Comparison of ENCODE assay signal across 1 mouse cellular context in the genomic region with DNA sequence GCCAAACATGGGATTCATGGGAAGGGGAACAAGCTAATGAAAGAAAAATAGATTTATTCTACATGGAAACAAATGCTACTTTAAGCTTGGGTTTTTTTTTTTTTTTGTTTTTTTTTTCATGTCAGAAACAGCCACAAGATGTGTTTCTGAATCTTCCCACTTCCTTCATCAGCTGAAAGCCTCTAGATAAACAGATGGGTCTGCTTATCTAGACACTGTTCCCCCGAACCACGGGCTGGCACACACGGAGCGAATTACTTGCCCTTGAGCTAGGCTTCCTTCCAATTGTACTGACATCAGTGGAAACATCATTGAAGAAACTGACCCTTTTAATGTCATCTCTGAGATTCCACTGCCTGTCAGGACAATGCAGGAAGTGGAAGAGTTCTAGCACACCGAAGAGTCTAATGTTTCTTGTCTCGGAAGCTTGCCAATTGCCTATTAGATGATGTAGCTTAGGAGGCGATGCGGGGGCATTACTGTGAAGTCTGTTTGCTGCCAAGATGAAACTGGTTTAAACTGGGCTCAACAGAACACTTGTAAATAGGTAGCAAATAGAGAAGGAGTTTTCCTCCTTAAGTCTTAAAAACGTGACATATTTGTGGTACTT.
TF ChIP-seq lines count a peak whose summit lies in the region.

No protein-coding gene starts in this region.

TF ChIP-seq in MEL, 35 proteins besides CTCF, POLR2A, EP300 and RAD21 (continued from another document):
- TF ChIP-seq CHD1 (IDR thresholded peaks at IDR 0.05; ENCODE audit: low read depth, low read length), result no peak
- no peak for TF ChIP-seq SMC3 (IDR thresholded peaks at IDR 0.05; ENCODE audit: low read depth, low read length)
- no peak for TF ChIP-seq MYC (IDR thresholded peaks at IDR 0.05; ENCODE audit: low read depth, low read length)
- TF ChIP-seq GABPA (IDR thresholded peaks at IDR 0.05; ENCODE audit: low read depth, low read length), result 0 out of 2 replicates have a peak, but pooled peaks have one; percentile 41
- no peak for TF ChIP-seq USF2 (IDR thresholded peaks at IDR 0.05; ENCODE audit: borderline replicate concordance in 1 of 2, insufficient read depth in 1 of 2, low read depth in 1 of 2, low read length in 2 of 2)
- peak; percentile 57 for TF ChIP-seq ELF1 (IDR thresholded peaks at IDR 0.05; ENCODE audit: low read depth, low read length)
- 0 out of 2 replicates have a peak, but pooled peaks have one; percentile 66 for TF ChIP-seq MAZ (IDR thresholded peaks at IDR 0.05; ENCODE audit: low read depth, low read length)
- no peak for TF ChIP-seq ZC3H11A (IDR thresholded peaks at IDR 0.05; ENCODE audit: low read depth, low read length)
- TF ChIP-seq TAL1 (IDR thresholded peaks at IDR 0.05; ENCODE audit: low read length), result peak; percentile 89
- peak; percentile 51 for TF ChIP-seq MXI1 (IDR thresholded peaks at IDR 0.05; ENCODE audit: low read depth, low read length)
- TF ChIP-seq BHLHE40 (IDR thresholded peaks at IDR 0.05; ENCODE audit: borderline replicate concordance, low read depth, low read length), result peak; percentile 61; the same call in 1 of the 2 replicates
- no peak for TF ChIP-seq TBP (IDR thresholded peaks at IDR 0.05; ENCODE audit: low read depth, low read length)
